Comparison of ENCODE assay signal across 13 mouse cellular contexts in the genomic region with DNA sequence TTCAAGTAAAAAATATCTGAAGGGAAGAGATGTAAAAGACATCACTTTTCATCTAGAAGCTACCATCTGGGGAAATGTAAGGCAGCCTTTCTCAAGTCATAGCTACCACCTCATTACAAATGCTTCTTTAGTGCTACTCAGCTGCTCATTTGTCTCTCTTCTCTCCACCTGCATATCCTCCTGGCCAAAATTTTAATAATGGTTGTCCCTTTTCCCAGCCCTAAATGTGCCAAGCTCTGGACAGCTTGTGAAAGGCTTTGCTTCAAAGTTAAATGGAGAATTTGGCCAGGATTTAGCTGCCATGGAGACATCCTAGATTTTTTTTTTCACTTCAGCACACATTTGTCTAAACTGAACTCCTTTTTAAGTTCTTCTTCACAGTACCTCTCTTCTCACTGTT.
DNase-seq lines count a peak whose midpoint lies in the region; ATAC-seq and TF ChIP-seq lines count a peak whose summit lies in the region.
"Had no signal": no experiment of that assay in that cellular context is flagged by ENCODE, and none has a peak within 500 bp of the region (broad histone marks: within the 10 kb centered on the region; RNA-seq: fewer than 3 reads in every experiment).

No protein-coding gene starts in this region.

- TF ChIP-seq CTCF in brain, embryonic 14.5 days (IDR thresholded peaks at IDR 0.05; ENCODE audit: borderline replicate concordance, extremely low read depth, insufficient read depth, insufficient read length) = no peak

- H3K27me3 ChIP-seq in hindbrain, embryonic 15.5 days = no peaks in the 10 kb centered on the region
- H3K27me3 ChIP-seq in hindbrain, embryonic 13.5 days = no peaks in the 10 kb centered on the region
- H3K27me3 ChIP-seq: midbrain, embryonic 13.5 days had no signal

- H3K4me1 ChIP-seq in hindbrain, embryonic 15.5 days (replicated peaks) = no peaks in the 10 kb centered on the region
- H3K4me1 ChIP-seq in hindbrain, embryonic 13.5 days (replicated peaks) = no peaks in the 10 kb centered on the region
- H3K4me1 ChIP-seq: midbrain, embryonic 13.5 days had no signal

- no peak overlapping the region for H3K9ac ChIP-seq in hindbrain, embryonic 15.5 days
- no peak overlapping the region for H3K9ac ChIP-seq in hindbrain, embryonic 13.5 days
- H3K9ac ChIP-seq: midbrain, embryonic 13.5 days had no signal

- no peak overlapping the region for H3K4me2 ChIP-seq in hindbrain, embryonic 15.5 days
- no peak overlapping the region for H3K4me2 ChIP-seq in hindbrain, embryonic 13.5 days
- H3K4me2 ChIP-seq: liver, embryonic 11.5 days; midbrain, embryonic 13.5 days had no signal

- H3K27ac ChIP-seq in hindbrain, embryonic 15.5 days (replicated peaks) = no peak overlapping the region
- no peak overlapping the region for H3K27ac ChIP-seq in hindbrain, embryonic 13.5 days
- H3K27ac ChIP-seq: midbrain, embryonic 13.5 days had no signal

- H3K9me3 ChIP-seq in hindbrain, embryonic 15.5 days = no peaks in the 10 kb centered on the region
- H3K9me3 ChIP-seq in hindbrain, embryonic 13.5 days = no peaks in the 10 kb centered on the region
- H3K9me3 ChIP-seq: midbrain, embryonic 13.5 days had no signal

- ATAC-seq in hindbrain, embryonic 15.5 days (ENCODE audit: low FRiP score, low read depth) = 0 out of 2 replicates have a peak, but pooled peaks have one; percentile 45
- ATAC-seq in hindbrain, embryonic 13.5 days (ENCODE audit: low FRiP score) = no peak
- ATAC-seq in megakaryocyte-erythroid progenitor cell, adult 5-6 weeks (replicated peaks; ENCODE audit: low FRiP score, low TSS enrichment, poor library complexity, severe bottlenecking) = no peak
- ATAC-seq: midbrain, embryonic 13.5 days had no signal

- H3K36me3 ChIP-seq in hindbrain, embryonic 15.5 days = no peaks in the 10 kb centered on the region
- no peaks in the 10 kb centered on the region for H3K36me3 ChIP-seq in hindbrain, embryonic 13.5 days
- H3K36me3 ChIP-seq: midbrain, embryonic 13.5 days had no signal

- no peak for TF ChIP-seq POLR2A in brain, embryonic 14.5 days (IDR thresholded peaks at IDR 0.05; ENCODE audit: borderline replicate concordance, extremely low read depth, insufficient read depth, insufficient read length, poor library complexity, severe bottlenecking)

- peak; percentile 32 for DNase-seq in brain, embryonic 14.5 days (ENCODE audit: low read depth)
- DNase-seq in frontal cortex, postnatal 36 days (ENCODE audit: low spot score in 2 of 2) = peak; percentile 13 to 66
- peak; percentile 29 to 53 for DNase-seq in left cerebral cortex, postnatal 14 days (ENCODE audit: low spot score in 2 of 2)
- no peak for DNase-seq in gastrocnemius, postnatal 10 days
- DNase-seq in heart, adult 18-20 months = no peak
- DNase-seq: cerebellum, postnatal 36 days; heart, postnatal 36 days; kidney, adult 2 months had no signal

- intact Hi-C loops in left cerebral cortex, postnatal 14 days (cut with DNase I) = no loop called here

- no peak overlapping the region for H3K4me3 ChIP-seq in hindbrain, embryonic 15.5 days
- no peak overlapping the region for H3K4me3 ChIP-seq in hindbrain, embryonic 13.5 days
- H3K4me3 ChIP-seq: midbrain, embryonic 13.5 days had no signal

Comparison
In these comparisons a context has a peak if more than half of its experiments do, and no peak if none do; other contexts are left out.
1. DNase-seq: peak in brain, embryonic 14.5 days (single experiment), frontal cortex, postnatal 36 days (2 of 2) and left cerebral cortex, postnatal 14 days (2 of 2); none in gastrocnemius, postnatal 10 days (single experiment) and heart, adult 18-20 months (0 of 2).